Mouse (Mus musculus) small intestine, adult 2 months (tissue): ENCODE data around the gene Olfr980. TPM values are rescaled to one million over a fixed set of nuclear protein-coding genes. Genes with fewer than 3 reads are reported as not detected.
"Not testable (repeated sequence)": the region's sequence is repeated elsewhere in the genome, so short reads cannot be mapped to it uniquely, and the experiment has no call there.

Experiments used
- H3K27ac ChIP-seq: fragments of 200-500 bp; 2 replicates; pipeline ENCODE4 v1.5.1; 2012; ENCODE audit warnings: low read depth, low read length, control low read depth, inconsistent platforms; ENCODE audit not compliant: insufficient read depth
- H3K27me3 ChIP-seq: fragments of 200-500 bp; 2 replicates; pipeline ENCODE4 v1.6.1; 2012; ENCODE audit warnings: mild to moderate bottlenecking, moderate library complexity, low read length, inconsistent platforms; ENCODE audit not compliant: control insufficient read depth, insufficient read depth
- H3K36me3 ChIP-seq: fragments of 200-500 bp; 2 replicates; pipeline ENCODE4 v1.6.1; 2012; ENCODE audit warnings: mild to moderate bottlenecking, low read length, control low read depth, inconsistent platforms; ENCODE audit not compliant: control insufficient read depth, insufficient read depth
- H3K4me1 ChIP-seq: fragments of 200-500 bp; 2 replicates; pipeline ENCODE4 v1.6.1; 2012; ENCODE audit warnings: low read length, inconsistent platforms, mixed read lengths; ENCODE audit not compliant: control insufficient read depth, insufficient read depth, insufficient read length
- H3K4me3 ChIP-seq: fragments of 200-500 bp; 2 replicates; pipeline ENCODE4 v1.5.1; 2012; ENCODE audit warnings: low read depth, mild to moderate bottlenecking, control low read depth, inconsistent platforms, low read length, moderate library complexity
- CTCF ChIP-seq: fragments of 200-500 bp; IDR thresholded peaks from 2 replicates; pipeline ENCODE4 v1.5.1; 2012; ENCODE audit warnings: low read depth, mild to moderate bottlenecking, control low read depth, inconsistent platforms, low read length, moderate library complexity, mixed read lengths; ENCODE audit not compliant: insufficient replicate concordance, insufficient read length; ENCODE audit errors: extremely low read depth
- POLR2A ChIP-seq: fragments of 200-500 bp; IDR thresholded peaks from 2 replicates; pipeline ENCODE4 v1.6.1; 2012; ENCODE audit warnings: low read depth, mild to moderate bottlenecking, control low read depth, inconsistent platforms, low read length, moderate library complexity
- WGBS: fragments of 180-500 bp; shearing (Covaris S2); methylation state at CpG from one replicate; pipeline ENCODE4 v1.1.7; 2018; 5-methylcytosine and 5-hydroxymethylcytosine counted together
- polyA plus RNA-seq: library from polyadenylated mRNA; depleted of rRNA; stranded (reverse); fragments of >200 nt; gene quantifications from 2 replicates; pipeline ENCODE4 v1.2.3, GENCODE M21; 2012; rRNA removed

Gene Olfr980
- polyA plus RNA-seq: not detected in 2 replicates

DNA sequence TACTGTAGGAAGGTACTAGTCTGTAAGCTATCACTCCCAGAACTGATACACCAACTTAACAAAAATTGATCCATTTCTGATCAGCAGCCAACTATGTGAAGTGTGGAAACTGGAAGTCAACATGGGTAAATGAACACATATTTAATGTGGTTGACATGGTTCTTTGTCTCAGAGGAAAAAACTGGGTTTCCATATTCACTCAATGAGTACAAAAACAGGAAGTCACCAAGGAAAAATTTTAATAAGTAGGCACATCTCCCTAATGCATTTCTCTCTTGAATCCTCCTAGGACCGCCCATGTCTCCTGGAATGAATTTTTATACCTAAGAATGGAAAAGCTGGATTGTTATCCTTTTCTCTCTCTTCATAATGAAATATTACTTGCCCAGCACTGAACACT, at the start of gene Olfr980:
Gene Olfr980 (minus strand): TSS at position 101 of the 400 bp plus-strand sequence.
- TF ChIP-seq POLR2A: no peak
- TF ChIP-seq CTCF: no peak
- H3K27me3 ChIP-seq: no peaks in the 10 kb centered on the region
- H3K27ac ChIP-seq: no peak within 1 kb of the TSS
- no peak within 1 kb of the TSS for H3K4me3 ChIP-seq
- H3K36me3 ChIP-seq: no peaks in the 10 kb centered on the region
- WGBS: 85% methylated on average over 1 of the region's 1 CpGs
- no peaks in the 10 kb centered on the region for H3K4me1 ChIP-seq

- H3K27ac ChIP-seq: no peak overlapping the region
- whole genome bisulfite sequencing: 93% methylated on average over 19 of the region's 19 CpGs
- H3K4me1 ChIP-seq: no peaks in the 10 kb centered on the region
- TF ChIP-seq CTCF (no peak), POLR2A (no peak)
- H3K36me3 ChIP-seq: no peaks in the 10 kb centered on the region
- H3K27me3 ChIP-seq: no peaks in the 10 kb centered on the region
- H3K4me3 ChIP-seq: no peak overlapping the region
Measured at GRCm38 (mm10) chr9:40050138-40050537, 40.8 kb upstream of the Olfr980 start.

GRCm38 (mm10) chr9:40021164-40021563, 11.8 kb upstream of the Olfr980 start, which contains the start of gene Olfr981:
Gene Olfr981, plus strand, starts transcription at chr9:40021464.
- TF ChIP-seq CTCF (no peak), POLR2A (no peak)
- Histone ChIP-seq H3K27me3 (no peaks in the 10 kb centered on the region), H3K27ac (no peak within 1 kb of the TSS), H3K4me3 (no peak within 1 kb of the TSS), H3K4me1 (no peaks in the 10 kb centered on the region), H3K36me3 (no peaks in the 10 kb centered on the region)
- 67% methylated on average over 2 of the region's 2 CpGs for WGBS

- H3K4me3 ChIP-seq: no peak within 1 kb of the TSS
- TF ChIP-seq CTCF (no peak), POLR2A (no peak)
- H3K27ac ChIP-seq: no peak within 1 kb of the TSS
- WGBS: 100% methylated on average over 1 of the region's 1 CpGs
- no peaks in the 10 kb centered on the region for H3K27me3 ChIP-seq
- H3K4me1 ChIP-seq: no peaks in the 10 kb centered on the region
- H3K36me3 ChIP-seq: no peaks in the 10 kb centered on the region
Measured at GRCm38 (mm10) chr9:40003365-40003764, 6.0 kb downstream of the Olfr980 start, which contains the start of gene Olfr979. Gene Olfr979, minus strand, starts transcription at chr9:40003465.

DNA sequence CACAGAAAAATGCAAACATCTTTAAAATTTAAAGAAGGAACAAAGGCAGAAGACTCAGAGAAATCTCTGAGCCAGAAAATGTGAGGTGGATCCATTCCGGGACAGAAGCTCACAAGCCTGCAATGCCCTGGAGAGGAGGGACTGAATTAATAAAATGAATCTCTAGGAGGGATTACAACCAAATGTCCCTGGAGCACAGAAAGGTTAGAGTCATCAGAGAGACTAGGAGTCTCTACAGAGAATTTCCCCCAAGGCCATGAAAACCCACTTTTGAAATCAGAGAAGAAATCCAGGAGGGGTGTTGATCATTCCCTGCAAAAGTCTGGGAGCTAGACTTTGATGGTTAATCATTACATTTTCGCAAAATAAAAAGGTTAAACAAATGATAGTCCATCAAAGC, 17.6 kb downstream of the Olfr980 start, which contains the start of gene Olfr978:
Gene Olfr978 (plus strand): TSS at position 301 of the 400 bp plus-strand sequence.
- no peaks in the 10 kb centered on the region for H3K27me3 ChIP-seq
- no peak within 1 kb of the TSS for H3K4me3 ChIP-seq
- no peak within 1 kb of the TSS for H3K27ac ChIP-seq
- TF ChIP-seq POLR2A (no peak), CTCF (no peak)
- H3K36me3 ChIP-seq: no peaks in the 10 kb centered on the region
- H3K4me1 ChIP-seq: no peaks in the 10 kb centered on the region
- 76% methylated on average over 2 of the region's 2 CpGs for WGBS

- H3K4me3 ChIP-seq, H3K27ac ChIP-seq, H3K4me1 ChIP-seq, H3K27me3 ChIP-seq, H3K36me3 ChIP-seq: not testable (repeated sequence)
- whole genome bisulfite sequencing: 72% methylated on average over 1 of the region's 1 CpGs
Measured at GRCm38 (mm10) chr9:39976581-39977145, 32.7 kb downstream of the Olfr980 start.

DNA sequence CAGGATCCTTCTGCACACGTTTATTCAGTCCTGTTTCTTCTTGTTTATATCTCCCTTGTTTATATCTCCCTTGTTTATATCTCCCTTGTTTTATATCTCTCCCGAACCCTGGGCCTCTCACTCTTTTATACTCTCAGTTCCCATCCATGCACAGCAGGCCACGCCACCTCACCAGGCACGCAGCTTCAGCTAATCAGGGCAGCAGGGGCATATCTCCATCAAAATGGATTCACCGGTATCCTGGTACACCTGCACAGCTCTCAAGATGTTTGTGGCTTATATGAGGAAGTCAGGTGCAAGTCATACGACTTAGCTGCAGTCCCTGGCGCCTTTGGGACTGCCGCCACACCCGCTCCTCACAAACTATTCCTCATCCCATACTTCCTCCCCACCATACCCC, 48.3 kb downstream of the Olfr980 start, which contains the start of gene Olfr976:
Gene Olfr976 (minus strand): TSS at position 101 of the 400 bp plus-strand sequence.
- H3K27me3 ChIP-seq, H3K4me1 ChIP-seq, H3K27ac ChIP-seq, H3K36me3 ChIP-seq, H3K4me3 ChIP-seq: not testable (repeated sequence)
- WGBS: 78% methylated on average over 8 of the region's 9 CpGs

Other genes with a start within 250 kb of the Olfr980 start
- gene Olfr968, start 226.3 kb downstream of the Olfr980 start, polyA plus RNA-seq: not detected in 2 replicates
- not detected in 2 replicates for gene Olfr969, start 218.6 kb downstream of the Olfr980 start, polyA plus RNA-seq
- not detected in 2 replicates for gene Olfr970, start 200.7 kb downstream of the Olfr980 start, polyA plus RNA-seq
- gene Olfr971, start 172.7 kb downstream of the Olfr980 start, polyA plus RNA-seq: not detected in 2 replicates
- gene Olfr972, start 143.2 kb downstream of the Olfr980 start, polyA plus RNA-seq: not detected in 2 replicates
- gene Olfr229, start 102.2 kb downstream of the Olfr980 start, polyA plus RNA-seq: not detected in 2 replicates
- gene Olfr974, start 72.1 kb downstream of the Olfr980 start, polyA plus RNA-seq: not detected in 2 replicates
- 0.03 TPM in 1 of 2 replicates, not detected in the other for gene Olfr975, start 57.5 kb downstream of the Olfr980 start, polyA plus RNA-seq
- not detected in 2 replicates for gene Olfr976, start 48.4 kb downstream of the Olfr980 start, polyA plus RNA-seq
- gene Olfr978, start 17.5 kb downstream of the Olfr980 start, polyA plus RNA-seq: not detected in 2 replicates
- gene Olfr979, start 6.1 kb downstream of the Olfr980 start, polyA plus RNA-seq: not detected in 2 replicates
- not detected in 2 replicates for gene Olfr981, start 11.9 kb upstream of the Olfr980 start, polyA plus RNA-seq
- gene Olfr982, start 64.2 kb upstream of the Olfr980 start, polyA plus RNA-seq: not detected in 2 replicates
- not detected in 2 replicates for gene Olfr983, start 84.0 kb upstream of the Olfr980 start, polyA plus RNA-seq
- gene Olfr984, start 104.6 kb upstream of the Olfr980 start, polyA plus RNA-seq: not detected in 2 replicates
- gene Olfr985, start 120.6 kb upstream of the Olfr980 start, polyA plus RNA-seq: not detected in 2 replicates
- gene Tmem225, start 138.5 kb upstream of the Olfr980 start, polyA plus RNA-seq: not detected in 2 replicates
- not detected in 2 replicates for gene Olfr986, start 171.3 kb upstream of the Olfr980 start, polyA plus RNA-seq
- 0.19 and 0.35 TPM in 2 replicates for gene Zfp202, start 182.7 kb upstream of the Olfr980 start, polyA plus RNA-seq